Mouse (Mus musculus) cerebellum, adult 2 months (tissue): ENCODE measurements around the gene Cyp2w1.

Experiments used
- CTCF ChIP-seq: fragments of 200-500 bp; IDR thresholded peaks from 2 replicates; pipeline ENCODE4 v1.5.1; 2011; ENCODE audit warnings: low read depth, mild to moderate bottlenecking, control low read depth, low read length, moderate library complexity, borderline replicate concordance; ENCODE audit not compliant: insufficient read depth
- POLR2A ChIP-seq: fragments of 200-500 bp; IDR thresholded peaks from 2 replicates; pipeline ENCODE4 v1.6.1; 2011; ENCODE audit warnings: low read length, control low read depth, borderline replicate concordance; ENCODE audit not compliant: insufficient read depth

GRCm38 (mm10) chr5:139326111-139326696 lies 26.2 kb upstream of the Cyp2w1 start:
- TF ChIP-seq CTCF, result peak; percentile 41
- TF ChIP-seq POLR2A, result no peak
